Mouse (Mus musculus) frontal cortex, postnatal 36 days (tissue): ENCODE measurements around the gene Tmod1.

Experiments used
- DNase-seq, 2 experiments: peaks; one replicate each; pipeline ENCODE4 v3.0.0; 2022; ENCODE audit warnings: low spot score in 2 of 2

Tmod1 gene

DNA sequence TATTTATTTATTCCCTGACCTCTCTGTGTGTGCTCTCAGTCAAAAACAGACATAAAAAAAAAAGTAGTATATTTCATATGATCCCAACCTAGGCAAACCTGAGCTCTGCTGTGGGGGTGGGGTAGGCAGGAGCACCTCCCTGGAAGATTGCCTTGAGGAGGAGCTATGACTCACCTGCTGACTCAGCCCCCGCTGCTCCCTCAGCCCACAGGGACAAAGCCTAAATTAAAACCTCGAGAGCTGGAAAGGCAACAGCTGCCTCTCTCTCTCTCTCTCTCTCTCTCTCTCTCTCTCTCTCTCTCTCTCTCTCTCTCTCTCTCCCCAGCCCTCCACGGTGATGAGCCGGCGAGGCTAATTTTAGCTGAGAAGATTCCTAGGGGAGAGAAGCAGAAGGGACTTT lies 49.1 kb downstream of the Tmod1 start:
- peak; percentile 84 to 86 for DNase-seq

DNA sequence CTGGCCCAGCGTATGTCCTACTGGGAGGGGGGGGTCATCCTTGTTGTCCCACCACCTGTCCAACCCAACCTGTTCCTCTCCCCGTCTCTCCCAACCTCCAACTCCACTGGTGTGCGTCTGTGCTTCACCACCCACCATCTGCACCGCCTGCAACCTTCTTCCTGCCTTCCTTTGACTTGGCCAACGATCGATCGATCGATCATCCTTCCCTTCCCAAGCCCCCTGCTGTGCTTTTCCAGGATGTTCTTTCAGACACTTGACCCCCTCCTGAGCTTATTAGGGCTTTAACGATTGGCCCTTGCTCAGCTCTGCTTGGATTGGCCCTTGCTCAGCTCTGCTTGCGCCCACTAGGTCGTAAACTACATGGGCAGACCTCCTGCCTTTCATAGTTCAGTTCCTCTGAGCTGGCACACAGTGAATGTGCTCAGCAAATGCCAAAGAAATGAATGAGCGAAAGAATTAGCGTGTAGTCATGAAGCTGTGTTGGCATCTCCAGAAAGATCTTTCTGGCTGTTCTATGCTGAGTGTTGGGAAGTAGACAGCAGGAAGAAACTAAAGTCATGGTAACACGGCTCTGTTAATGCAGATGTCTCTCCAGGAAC lies 50.9 kb downstream of the Tmod1 start:
- no peak for DNase-seq

DNA sequence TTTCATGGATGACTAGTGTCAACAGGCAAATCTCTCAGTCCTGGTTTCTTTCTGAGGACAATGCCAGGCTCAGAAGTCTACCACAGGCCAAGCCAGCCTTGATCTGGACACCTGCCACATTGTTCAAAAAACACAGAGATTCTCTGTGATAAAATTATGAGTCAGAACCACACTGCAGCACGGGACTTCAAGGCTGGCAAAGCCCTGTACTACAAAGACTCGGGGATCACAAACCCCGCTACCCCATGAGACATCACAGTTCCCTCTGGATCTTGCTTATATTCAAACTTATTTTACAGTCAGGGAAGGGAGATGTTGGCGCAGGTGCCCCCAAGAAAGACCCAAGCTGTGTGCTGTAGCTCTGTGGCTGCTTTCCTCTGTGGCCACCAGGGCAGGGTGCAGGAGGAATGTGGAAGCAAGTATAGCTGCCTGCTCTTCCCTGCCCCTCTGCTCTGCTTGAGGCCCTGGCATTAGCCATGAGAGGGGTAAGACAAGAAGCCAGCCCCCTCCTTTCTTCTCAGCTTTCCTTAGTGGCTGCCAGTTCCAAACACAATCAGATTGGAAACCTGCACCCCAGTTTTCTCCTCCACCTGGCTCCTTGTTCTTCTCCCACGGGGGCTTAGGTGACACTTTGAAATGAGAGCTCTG lies 53.8 kb downstream of the Tmod1 start:
- DNase-seq, result peak in 1 of 2 experiments; percentile 62

DNA sequence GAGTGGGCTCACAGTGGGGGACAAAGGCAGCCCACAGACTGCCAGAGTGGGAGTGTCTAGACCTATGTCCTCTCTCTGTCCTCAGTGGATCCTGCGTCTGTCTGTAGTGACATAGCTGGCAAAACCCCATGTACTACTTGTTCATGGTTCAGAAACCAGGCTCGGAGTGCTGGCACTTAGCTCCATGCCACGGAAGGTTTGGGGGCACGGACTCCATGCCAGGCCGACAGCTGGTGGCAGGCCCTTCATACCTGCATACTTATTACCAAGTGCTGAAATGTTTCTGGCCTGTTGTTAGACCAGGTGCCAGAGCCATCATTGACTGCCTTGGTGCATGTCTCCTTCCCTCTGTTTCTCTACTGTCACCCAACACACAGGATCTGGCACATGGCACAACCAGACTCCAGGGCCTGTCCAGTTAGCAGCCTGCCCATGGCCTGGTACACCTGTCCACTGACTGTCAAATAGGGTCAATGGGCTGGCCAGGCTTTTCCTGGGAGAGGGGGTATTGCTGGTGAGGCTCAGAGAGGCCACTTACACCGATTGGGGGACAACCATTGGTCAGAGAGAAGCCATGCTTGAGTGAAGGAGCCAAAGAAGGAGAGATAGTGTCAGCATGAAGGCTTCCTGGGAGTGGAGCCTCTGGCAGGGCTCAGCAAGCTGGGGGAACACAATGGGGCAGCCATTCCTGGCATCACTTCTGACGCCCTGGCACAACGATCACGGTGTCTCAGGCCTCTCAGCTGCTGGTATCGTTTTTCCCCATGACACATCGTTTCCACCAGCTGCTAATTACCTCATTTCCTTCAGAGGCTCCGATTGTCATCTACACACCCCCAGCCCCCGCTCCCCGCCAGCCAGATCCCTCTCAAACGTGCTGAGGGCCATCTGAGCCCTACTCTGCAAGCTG lies 56.4 kb downstream of the Tmod1 start:
- no peak for DNase-seq

DNA sequence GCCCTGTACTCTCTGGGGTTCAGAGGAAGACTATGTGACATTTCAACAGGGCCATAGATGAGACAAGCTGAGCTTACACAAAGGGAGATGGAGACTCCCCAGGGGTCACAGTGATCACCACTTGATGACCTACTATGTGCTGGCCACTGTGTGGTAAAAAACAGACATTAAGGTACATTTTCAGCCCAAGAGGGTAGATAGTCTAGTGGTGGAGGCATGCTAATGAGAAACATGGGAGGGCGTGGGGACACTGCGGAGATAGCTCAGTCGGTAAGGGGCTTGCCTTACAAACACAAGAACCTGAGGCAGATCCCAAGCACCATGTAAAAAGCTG lies 57.1 kb downstream of the Tmod1 start:
- DNase-seq, result no peak

DNA sequence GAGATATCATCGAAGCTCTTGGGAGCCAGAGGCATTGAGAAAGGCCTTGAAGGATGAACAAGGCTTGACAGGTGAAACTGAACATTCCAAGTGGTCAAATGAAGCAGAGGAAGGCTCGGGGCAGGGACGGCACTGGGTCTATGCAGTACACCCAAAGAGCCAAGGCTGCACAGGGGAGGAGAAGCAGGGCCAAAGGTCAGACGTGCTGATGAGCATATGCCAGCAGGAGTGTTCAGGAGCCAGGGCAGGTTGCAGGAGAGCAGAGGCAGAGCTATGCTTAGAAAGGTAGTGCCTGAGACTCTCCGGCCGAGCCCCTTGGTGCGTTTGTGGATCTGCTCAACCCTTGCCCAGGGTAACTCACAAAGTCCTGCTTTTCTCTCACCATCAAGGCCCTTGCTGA lies 57.8 kb downstream of the Tmod1 start:
- no peak for DNase-seq

DNA sequence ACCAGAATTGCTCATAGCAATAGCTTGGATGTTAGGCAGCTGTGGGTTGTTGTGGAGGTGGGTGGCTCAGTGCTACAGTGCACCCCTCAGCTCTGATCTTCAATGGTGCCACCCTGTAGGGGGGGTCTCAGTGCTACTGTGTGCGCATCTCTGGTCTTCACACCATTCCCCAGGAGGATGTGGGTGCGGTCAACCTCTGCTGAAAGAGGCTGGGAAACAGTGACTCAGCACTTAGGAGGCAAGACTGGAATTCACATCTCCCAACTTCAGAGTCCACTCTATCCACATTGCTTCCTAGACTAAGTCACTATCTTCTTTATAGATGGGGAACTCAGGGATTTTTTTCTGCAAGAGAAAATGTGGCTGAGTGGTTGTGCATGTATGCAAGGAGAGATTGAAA lies 58.9 kb downstream of the Tmod1 start:
- DNase-seq, result no peak

DNA sequence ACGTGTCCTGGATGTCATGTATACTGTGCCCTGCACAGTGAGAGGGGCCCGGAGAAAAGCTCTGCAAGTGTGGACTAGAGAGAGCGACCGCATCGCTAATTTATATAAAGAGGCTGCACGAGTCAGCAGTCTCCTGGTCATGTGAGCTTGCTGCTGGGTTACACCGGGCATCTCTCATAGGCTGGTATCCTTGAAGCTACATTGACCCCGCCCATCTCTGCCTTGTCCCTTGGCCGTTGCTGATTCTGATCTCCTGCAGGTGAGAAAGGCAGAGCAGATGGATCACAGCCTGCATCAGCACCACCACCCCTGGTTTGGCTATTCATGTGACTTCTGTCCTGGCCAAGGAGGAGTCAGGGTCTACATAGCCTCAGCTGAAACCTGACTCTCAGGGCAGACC lies 60.4 kb downstream of the Tmod1 start:
- no peak for DNase-seq

DNA sequence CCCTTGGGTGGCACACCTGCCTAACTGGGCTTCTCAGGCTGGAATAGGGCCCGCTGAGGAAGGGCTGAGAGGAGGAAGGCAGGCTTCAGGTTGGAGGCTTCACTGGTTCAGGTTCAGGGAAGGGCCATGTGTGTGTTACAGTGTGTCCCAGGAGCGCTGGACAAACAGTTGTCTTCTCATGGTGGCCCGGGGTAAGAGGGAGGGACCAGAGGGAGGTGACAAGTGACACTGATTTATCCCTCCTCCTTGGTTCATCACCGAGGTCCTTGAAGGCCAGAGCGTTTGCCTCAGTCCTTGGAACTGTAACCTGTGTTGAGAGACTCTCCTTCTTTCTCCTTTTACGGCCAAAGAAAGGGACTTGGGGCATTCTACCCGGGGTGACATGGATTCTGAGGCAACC lies 61.8 kb downstream of the Tmod1 start:
- DNase-seq, result no peak

DNA sequence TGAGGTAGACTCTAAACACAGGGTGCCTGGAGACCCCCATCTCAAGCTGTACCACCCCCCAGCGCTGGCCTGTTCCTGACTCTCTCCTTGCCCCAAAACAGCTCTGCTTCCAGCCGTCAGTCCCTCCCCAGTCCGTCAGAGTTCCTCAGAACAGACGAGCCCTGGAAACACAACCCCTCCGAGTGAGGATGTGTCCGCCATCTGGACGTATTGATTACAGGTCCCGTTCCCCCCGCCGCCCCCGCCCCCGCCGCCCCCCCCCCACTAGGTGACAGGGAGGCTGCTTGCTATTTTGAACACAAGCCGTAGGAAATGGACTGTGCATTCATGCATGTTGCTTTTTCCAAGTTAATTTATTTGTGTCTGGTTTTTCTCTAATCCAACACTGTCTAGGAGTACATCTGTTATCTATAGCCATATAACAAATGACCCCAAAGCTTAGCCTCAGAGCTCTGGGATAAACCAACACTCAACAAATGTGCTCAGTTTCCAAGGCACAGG lies 62.5 kb downstream of the Tmod1 start:
- DNase-seq, result no peak

DNA sequence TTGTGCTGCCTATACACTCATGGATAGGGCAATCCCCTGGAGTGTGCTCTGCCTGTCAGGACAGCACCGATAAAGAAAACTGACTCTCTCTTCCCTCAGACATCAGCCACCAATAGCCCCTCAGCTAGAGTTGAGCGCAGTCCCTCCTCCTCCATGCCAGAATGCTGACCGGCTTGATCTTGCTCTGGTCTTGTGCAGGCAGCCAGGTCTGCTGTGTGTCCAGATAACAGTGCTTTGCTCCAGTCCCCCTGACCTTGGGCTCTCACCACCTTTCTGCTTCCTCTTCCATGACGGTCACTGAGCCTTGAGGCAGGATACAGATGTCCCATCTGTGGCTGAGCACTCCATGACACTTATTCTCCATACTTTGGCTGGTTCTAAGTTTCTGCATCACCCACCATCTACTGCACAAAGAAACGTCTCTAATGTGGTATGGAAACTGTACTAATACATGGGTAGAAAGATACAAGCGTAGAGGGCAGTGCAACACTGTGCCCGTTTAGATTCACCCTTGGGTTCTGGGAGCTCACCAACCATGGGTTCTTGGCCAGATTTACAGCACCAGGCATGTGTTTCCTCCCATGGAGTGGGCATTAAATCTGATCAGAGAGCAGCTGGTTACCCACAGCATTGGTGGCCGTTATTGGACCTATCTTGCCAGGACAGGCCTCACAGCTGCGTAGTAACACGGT lies 63.5 kb downstream of the Tmod1 start:
- DNase-seq, result no peak

DNA sequence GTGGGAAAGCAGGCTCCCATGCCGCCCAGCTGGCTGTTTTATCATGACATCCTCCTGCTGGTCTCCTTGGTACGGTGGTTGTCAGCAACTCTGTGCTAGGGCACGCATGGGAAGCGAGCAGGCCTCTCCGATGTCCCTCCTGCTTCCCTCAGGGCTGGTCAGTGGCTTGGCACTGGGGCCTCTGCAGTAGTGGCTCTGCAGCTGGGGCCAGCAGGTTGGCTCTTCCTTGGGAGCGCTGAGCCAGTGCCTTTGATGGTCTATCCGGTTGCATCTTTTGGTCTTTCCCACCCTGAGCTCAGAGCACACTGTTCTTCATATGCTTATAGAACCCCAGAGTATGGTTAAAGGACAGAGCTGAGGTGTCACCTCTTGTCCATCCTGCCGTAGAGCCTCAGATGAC lies 71.3 kb downstream of the Tmod1 start:
- no peak for DNase-seq

DNA sequence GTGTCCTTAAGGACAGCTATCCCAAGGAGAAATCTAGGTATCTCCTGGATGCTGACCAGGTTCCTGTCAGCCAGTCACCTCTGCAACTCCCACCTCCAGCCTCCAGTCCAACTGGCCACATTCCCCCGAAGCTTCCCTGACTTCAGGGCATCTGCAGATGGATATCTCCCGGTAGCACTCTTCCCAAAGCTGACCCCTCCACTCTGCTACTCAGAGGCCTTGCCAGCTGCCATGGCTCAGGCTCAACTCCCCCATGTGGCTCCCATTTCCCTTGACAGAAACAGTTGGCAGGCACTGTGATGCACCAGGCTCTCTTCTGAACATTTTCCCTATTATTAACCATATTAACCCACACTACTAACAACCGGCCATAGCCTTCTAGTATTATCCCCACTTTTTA lies 72.6 kb downstream of the Tmod1 start:
- DNase-seq, result no peak

DNA sequence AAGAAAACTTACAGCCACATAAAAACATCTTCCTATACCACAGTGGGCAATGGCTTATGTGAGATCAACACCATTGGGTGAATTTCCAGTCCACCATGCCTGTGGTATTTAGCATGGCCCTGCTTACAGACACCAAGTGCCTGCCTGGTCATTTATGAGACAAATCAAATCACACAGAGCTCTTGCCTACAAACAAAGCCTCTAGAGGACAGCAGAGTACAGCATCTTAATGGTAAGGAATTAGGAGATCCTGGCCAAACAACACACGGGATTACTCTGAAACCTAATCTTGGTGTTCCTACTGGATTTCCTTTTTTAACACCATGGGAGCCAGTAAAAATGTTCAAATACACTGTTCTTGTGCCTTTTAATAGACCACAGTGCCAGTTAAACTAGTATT lies 76.6 kb downstream of the Tmod1 start:
- DNase-seq, result no peak

DNA sequence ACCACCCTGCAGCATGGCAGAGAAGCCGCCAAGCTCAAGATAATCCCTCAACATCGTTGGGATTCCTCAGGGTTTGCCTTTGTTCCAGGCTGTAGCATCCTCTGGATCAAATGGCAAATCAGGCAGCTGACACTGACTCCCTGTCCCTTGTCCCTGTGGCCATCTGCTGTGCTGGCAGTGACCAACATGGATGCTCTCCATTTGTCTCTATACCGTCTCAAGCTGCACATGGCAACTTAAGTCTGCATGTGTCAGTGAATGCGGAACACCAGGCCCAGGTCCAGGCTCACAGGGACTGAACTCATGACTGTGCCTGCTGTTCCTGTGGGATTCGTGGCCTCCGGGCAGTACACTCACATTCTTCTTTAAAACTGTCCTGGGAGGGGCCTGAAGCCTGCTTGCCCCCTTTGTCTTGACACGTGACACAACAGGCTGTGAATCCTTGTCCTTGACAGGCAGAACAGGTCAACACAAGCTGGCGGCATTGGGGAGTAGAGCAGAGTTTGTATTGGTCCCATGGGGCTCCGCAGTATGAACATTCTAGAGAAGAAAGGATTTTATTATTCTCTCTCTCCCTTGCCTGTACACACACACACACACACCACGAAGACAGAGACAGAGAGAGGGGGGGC lies 77.9 kb downstream of the Tmod1 start:
- DNase-seq, result no peak

DNA sequence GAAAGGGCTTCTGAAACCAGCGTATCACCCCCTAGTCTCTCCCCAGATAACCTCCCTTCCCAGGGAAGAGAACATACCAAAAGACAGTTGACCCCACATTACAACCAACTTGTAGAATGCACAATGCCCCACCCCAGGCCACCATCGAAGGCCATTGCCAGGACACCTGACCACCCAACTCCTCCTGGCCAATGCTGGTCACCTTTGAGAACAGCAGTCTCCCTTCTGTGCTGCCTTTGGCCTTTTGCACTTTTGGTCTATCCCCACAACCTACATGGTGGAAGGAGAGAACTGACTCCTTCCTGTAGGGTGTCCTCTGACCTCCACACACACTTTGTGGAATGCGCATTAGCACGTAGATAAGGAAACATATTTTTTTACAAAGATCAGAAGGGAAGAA lies 78.8 kb downstream of the Tmod1 start:
- no peak for DNase-seq

DNA sequence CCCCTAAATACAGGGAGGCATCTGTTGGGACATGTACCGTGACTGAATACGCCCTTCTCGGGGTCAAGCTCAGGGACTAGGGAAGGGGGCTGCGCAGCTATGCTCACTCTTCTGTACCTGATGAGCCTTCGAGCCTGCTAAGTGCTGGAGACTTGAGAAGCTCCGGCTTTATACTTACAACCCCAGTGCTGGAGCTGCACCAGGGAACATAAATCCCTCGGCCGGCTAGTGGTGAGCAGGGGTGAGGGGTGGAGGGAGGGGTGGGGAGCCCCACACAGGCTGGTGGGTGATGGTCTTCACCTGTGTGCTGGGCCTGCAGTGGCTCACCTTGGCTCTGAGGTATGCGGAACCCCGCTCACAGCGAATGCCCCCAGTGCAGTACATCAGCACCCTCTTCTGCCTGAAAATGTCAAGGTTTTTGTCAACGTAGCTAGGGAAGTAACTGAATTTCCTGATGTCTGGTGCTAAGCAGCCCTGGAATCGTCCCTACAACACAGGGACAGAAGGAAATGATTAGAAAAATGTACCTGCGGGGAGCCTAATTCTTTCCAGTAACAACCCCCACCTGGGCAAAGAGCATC lies 80.9 kb downstream of the Tmod1 start:
- no peak for DNase-seq

DNA sequence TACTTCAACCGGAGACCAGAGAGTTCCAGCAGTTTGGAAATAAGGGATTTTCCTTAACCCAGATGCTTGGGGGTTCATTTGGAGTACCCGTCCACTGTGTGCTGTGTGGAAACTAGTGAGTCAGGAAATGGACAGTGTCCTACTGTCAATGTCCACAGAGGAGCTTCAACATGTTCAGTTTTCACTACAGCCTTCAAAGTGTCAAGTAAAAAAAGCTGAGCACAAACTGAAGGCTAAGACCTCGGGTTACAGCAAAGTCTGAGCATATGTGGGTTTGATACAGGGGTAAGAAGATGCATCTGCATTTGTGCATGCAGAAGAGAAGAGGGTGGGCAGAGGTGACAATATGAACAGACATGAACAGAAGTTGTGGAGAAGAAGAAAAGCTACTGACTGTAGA lies 82.0 kb downstream of the Tmod1 start:
- DNase-seq, result no peak

DNA sequence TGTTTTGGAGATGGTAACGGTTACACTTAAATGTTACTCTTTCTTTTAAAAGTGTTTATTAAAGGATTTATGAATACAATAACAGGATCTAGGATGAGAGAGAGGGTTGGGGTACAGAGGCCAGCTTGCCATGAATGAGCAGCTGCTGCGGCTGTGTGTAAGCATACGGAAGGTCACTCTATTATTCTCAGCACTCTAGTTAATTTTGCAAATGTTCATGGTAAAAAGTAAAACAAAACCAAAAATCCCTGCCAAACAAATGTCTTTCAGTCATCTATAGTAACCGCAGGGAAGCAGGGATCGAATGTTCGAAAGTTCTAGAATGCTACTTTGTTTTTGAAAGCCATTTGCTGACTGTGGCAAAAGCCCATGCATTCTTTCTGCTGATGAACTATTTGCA lies 84.6 kb downstream of the Tmod1 start:
- DNase-seq, result no peak

DNA sequence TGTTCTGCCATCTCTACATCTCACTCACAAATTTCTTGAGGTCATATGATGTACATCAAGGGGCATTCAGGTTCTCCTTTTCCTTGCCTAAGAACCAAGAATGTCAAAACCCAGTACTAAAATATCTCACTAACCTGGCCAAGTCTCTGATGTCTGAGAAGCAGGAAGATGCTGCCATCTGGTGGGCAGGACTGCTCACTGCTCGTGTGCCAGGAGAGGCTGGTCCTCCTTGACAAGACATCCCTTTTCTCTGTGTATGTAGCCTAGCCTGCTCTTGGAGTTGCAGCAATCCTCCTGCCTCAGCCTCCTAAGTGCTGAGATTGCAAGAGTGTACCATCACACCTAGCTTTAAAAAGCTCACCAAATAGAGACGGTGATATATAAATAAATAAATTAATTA lies 87.8 kb downstream of the Tmod1 start:
- DNase-seq, result peak; percentile 75 to 86

DNA sequence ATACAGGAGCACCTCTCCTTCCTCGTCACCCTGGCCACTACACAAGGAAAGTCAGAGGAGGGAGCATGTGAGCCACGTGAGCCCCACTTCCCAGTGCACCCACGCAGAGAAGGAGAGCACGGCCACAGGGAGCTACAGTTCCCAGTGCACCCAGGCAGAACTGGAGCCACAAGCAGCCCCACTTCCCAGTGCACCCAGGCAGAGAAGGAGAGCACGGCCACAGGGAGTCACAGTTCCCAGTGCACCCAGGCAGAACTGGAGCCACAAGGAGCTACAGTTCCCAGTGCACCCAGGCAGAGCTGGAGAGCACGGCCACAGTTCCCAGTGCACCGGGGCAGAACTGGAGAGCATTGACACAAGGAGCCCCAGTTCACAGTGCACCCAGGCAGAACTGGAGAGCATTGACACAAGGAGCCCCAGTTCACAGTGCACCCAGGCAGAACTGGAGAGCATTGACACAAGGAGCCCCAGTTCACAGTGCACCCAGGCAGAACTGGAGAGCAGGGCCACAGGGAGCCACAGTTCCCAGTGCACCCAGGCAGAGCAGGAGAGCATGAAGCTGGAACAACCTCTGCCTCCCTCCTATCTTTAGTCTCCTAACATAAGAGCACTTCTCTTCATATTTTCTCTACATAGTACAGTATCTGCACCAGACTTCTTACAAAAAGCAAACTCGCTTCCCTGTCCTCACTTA lies 90.7 kb downstream of the Tmod1 start:
- no peak for DNase-seq
